Mouse (Mus musculus): ENCODE measurements around the gene Gm648. TPM values are rescaled to one million over a fixed set of nuclear protein-coding genes. Genes with fewer than 3 reads are reported as not detected.

The Gm648 gene
- not detected for polyA plus RNA-seq (2014; fragmentation: Illumina TruSeq; extraction: RNeasy Lipid Tissue Mini Kit (QIAGEN cat#74804); ENCODE audit: low read depth, low replicate concordance)

DNA sequence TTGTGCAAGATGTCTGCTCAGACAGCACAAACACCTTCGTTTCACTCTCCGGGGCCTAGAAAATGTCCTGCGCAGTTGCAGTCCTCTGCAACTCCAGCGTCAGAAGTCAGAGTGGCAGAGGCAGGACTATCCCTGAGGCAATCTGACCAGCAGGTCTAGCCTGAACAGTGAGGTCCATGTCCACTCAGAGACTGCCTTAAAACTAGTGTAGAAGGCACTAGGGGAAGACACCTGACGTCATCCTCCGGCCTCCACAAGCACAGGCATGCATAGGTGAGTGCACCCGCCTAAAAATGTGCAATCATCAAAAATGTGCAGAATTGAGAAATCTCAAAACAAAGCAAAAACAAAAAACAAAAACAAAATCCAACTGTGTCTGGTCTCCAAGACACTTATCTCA, at the start of gene Gm648:
TSS of gene Gm648 (minus strand) at position 101 of the 400 bp plus-strand sequence.

DNA sequence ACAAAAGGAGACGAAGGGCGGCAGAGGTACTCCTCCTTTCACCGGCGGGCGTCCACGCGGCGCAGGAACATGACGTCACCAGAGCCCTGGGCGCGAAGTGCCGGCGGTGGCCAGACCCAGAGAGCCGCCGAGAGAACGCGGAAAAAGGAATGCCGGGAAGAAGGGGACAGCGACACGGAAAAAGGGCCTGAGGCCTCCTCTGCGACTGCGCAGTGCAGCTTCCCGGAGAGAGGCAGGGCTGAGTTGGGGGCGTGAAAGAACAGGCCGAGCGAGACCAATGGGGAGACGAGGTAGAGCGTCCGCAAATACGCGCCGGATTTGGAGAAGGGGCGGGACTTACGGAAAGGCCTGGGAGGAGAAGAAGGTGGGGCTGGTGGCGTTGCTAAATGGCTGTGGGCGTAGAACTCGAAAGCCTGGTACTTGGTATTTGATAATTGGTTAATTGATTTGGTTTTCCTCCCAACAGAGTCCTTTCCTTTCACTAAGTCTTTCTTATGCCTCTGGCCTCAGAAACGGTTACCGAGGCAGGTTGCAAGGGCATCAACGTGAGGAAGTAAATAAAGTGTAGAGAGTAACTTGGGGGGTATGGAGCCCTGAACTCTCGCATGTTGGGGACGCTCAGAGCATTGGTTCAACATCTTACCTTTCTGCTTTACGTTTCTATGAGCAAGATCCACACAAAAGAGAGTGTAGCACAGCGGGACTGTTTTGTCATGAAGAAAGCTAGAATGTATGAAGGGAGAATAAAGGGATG, 48.7 kb upstream of the Gm648 start, which contains the start of gene Mmgt1:
TSS of gene Mmgt1 (minus strand) at position 183 of the 754 bp plus-strand sequence.

DNA sequence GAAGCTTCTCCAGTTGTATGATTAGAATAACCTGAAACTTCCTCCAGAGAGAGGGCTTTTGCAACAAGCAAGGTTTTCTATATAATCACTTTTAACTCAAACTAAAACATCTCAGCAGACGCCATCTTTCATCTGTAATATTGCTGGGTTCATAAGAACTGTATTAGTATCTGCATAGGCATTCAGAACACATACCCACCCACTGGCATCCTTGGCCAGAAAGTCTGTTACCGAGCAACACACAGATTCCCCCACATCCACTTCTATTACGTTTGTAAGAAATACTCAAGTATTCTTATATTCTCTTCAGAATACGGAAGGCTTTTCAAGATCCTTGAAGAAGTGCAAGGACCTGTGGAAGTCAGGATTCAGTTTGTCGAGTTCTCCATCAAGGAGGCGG, 25.0 kb downstream of the Gm648 start, which contains the start of gene Gm10477:
TSS of gene Gm10477 (plus strand) at position 301 of the 400 bp plus-strand sequence.

Other genes starting within 250 kb of the Gm648 start
- gene Zfp449, start 203.2 kb downstream of the Gm648 start, polyA plus RNA-seq (2014; fragmentation: Illumina TruSeq; extraction: RNeasy Lipid Tissue Mini Kit (QIAGEN cat#74804); ENCODE audit: low read depth, low replicate concordance): 5.3 TPM
- 0.37 TPM for gene Smim10l2a, start 175.0 kb downstream of the Gm648 start, polyA plus RNA-seq (2014; fragmentation: Illumina TruSeq; extraction: RNeasy Lipid Tissue Mini Kit (QIAGEN cat#74804); ENCODE audit: low read depth, low replicate concordance)
- not detected for gene Gm2174, start 101.6 kb downstream of the Gm648 start, polyA plus RNA-seq (2014; fragmentation: Illumina TruSeq; extraction: RNeasy Lipid Tissue Mini Kit (QIAGEN cat#74804); ENCODE audit: low read depth, low replicate concordance)
- gene Ints6l, start 94.7 kb downstream of the Gm648 start, polyA plus RNA-seq (2014; fragmentation: Illumina TruSeq; extraction: RNeasy Lipid Tissue Mini Kit (QIAGEN cat#74804); ENCODE audit: low read depth, low replicate concordance): 21.3 TPM
- gene Gm10477, start 24.9 kb downstream of the Gm648 start, polyA plus RNA-seq (2014; fragmentation: Illumina TruSeq; extraction: RNeasy Lipid Tissue Mini Kit (QIAGEN cat#74804); ENCODE audit: low read depth, low replicate concordance): not detected
- 36.9 TPM for gene Mmgt1, start 48.5 kb upstream of the Gm648 start, polyA plus RNA-seq (2014; fragmentation: Illumina TruSeq; extraction: RNeasy Lipid Tissue Mini Kit (QIAGEN cat#74804); ENCODE audit: low read depth, low replicate concordance)
- gene Slc9a6, start 60.2 kb upstream of the Gm648 start, polyA plus RNA-seq (2014; fragmentation: Illumina TruSeq; extraction: RNeasy Lipid Tissue Mini Kit (QIAGEN cat#74804); ENCODE audit: low read depth, low replicate concordance): 20.9 TPM
- gene Fhl1, start 182.2 kb upstream of the Gm648 start, polyA plus RNA-seq (2014; fragmentation: Illumina TruSeq; extraction: RNeasy Lipid Tissue Mini Kit (QIAGEN cat#74804); ENCODE audit: low read depth, low replicate concordance): 139 TPM

Measured in heart, adult 10 weeks (tissue).